Mouse (Mus musculus) hindbrain, embryonic 10.5 days (tissue): Measurements from ENCODE around the gene Ston1. TPM values are rescaled to one million over a fixed set of nuclear protein-coding genes. Genes with fewer than 3 reads are reported as not detected.

Experiments used
- DNase-seq: peaks from one replicate; pipeline ENCODE4 v3.0.0-alpha.2; 2017; ENCODE audit warnings: low spot score
- H3K27ac ChIP-seq: fragments of 300-500 bp; sonication (generic); 2 replicates; pipeline ENCODE4 v1.5.1; 2016; ENCODE audit warnings: mild to moderate bottlenecking, moderate library complexity
- H3K27me3 ChIP-seq: fragments of 300-500 bp; sonication (generic); 2 replicates; pipeline ENCODE4 v1.6.1; 2016; ENCODE audit warnings: mild to moderate bottlenecking; ENCODE audit not compliant: poor library complexity, insufficient read depth, severe bottlenecking
- H3K36me3 ChIP-seq: fragments of 300-500 bp; sonication (generic); 2 replicates; pipeline ENCODE4 v1.6.1; 2016; ENCODE audit warnings: mild to moderate bottlenecking, moderate library complexity
- H3K4me1 ChIP-seq: fragments of 300-500 bp; sonication (generic); replicated peaks from 2 replicates; pipeline ENCODE4 v1.6.1; 2016; ENCODE audit warnings: mild to moderate bottlenecking
- H3K4me3 ChIP-seq: fragments of 300-500 bp; sonication (generic); 2 replicates; pipeline ENCODE4 v1.5.1; 2016; ENCODE audit warnings: mild to moderate bottlenecking, moderate library complexity
- H3K9me3 ChIP-seq: fragments of 300-500 bp; sonication (generic); 2 replicates; pipeline ENCODE4 v1.6.1; 2016; ENCODE audit warnings: mild to moderate bottlenecking, moderate library complexity
- WGBS: fragments of 180-500 bp; shearing (Covaris S2); methylation state at CpG from one replicate; pipeline ENCODE4 v1.1.7; 2016; 5-methylcytosine and 5-hydroxymethylcytosine counted together
- polyA plus RNA-seq: library from polyadenylated mRNA; unstranded; fragments of >200 nt; fragmentation: Nextera tagmentation; extraction: Ambion mirVana; gene quantifications from 2 replicates; pipeline ENCODE4 v1.2.1, GENCODE M21; 2016

Ston1 gene
- polyA plus RNA-seq, 1 experiment from 2014 or later = 1.4 TPM

DNA sequence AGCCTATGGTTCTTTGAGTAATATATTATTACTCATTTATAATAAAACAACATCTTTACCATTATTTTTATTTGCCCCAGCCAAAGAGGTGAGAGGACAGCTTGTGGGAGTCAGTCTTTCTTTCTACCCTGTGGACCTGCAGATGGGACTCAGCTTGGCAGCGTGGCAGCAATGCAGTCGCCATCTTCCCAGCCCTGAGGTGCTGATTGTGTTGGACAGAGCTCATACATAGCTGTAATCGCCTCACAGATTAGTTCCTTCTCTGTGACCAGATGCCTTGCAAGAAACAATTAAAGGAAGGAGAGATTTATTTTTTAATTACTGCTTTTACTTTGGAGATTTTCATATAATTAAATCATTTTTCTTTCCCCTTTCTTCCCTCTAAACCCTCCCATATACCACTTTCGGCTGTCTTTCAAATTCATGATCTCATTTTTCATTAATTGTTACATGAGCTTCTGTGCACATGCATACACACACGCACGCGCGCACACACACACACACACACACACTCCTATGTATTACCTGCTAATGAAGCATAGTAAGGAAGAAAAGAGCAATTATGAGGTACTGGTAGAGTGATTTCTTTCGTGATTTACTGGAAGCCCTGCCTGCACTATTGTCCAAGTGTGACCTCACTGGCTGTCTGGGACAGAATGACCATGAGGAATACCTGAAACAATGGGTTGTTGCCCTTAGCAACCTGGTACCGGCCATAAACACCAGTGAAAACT, 27.5 kb upstream of the Ston1 start:
- Histone ChIP-seq H3K27ac (0 out of 2 replicates have a peak overlapping the region, but pooled peaks have one; percentile 16), H3K27me3 (no peaks in the 10 kb centered on the region), H3K4me3 (no peak overlapping the region), H3K9me3 (0 out of 2 replicates have a peak, but pooled peaks cover 3% of the 10 kb centered on the region), H3K4me1 (peaks cover 9% of the 10 kb centered on the region), H3K36me3 (peaks cover 82% of the 10 kb centered on the region)
- WGBS = 82% methylated on average over 10 of the region's 10 CpGs
- DNase-seq = no peak

DNA sequence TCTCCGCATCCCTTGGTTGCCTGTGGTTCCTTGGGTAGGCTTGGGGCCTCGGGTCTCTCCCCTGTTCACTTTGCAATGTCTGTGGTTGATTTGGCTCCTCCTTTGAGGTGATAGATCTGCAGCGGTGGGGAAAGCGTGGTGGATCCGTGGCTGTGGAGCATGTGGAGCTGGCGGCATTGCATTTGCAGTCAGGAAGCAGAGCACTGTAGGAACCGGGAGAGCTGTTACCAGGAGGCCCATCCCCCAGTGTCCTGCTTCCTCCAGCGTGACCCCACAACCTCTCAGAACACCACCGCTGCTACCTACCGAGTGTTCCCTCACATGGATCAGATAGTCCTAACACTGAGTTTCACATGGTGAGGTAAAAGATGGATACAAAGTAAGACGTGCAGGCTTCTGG, 26.7 kb upstream of the Ston1 start:
- no peak for DNase-seq
- Histone ChIP-seq H3K4me1 (peaks cover 9% of the 10 kb centered on the region), H3K4me3 (no peak overlapping the region), H3K9me3 (0 out of 2 replicates have a peak, but pooled peaks cover 3% of the 10 kb centered on the region), H3K27me3 (no peaks in the 10 kb centered on the region), H3K36me3 (peaks cover 82% of the 10 kb centered on the region), H3K27ac (0 out of 2 replicates have a peak overlapping the region, but pooled peaks have one; percentile 4)
- WGBS = 76% methylated on average over 11 of the region's 11 CpGs

DNA sequence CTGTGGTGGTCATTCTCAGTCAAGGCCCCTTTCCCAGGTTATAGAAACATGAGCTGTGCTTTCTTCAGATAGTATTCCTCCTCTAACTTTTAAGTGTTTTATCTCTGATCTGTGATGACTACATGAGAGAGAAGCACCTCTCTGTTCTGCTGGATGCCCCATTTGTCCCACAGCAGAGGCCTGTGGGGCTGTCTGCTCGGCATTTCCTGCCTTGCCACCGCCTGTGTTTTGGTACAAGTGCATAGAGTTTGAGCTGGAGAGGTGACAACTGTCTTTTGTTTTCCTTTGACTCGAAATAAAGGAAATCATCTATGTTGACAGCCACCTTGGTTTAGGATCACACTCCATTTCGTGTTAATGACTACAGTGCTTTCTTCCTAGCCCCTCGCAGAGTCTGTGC, 22.7 kb upstream of the Ston1 start:
- no peaks in the 10 kb centered on the region for H3K27me3 ChIP-seq
- peaks cover 84% of the 10 kb centered on the region for H3K36me3 ChIP-seq
- H3K27ac ChIP-seq = no peak overlapping the region
- 72% methylated on average over 5 of the region's 5 CpGs for WGBS
- 0 out of 2 replicates have a peak, but pooled peaks cover 3% of the 10 kb centered on the region for H3K9me3 ChIP-seq
- H3K4me3 ChIP-seq = no peak overlapping the region
- peaks cover 9% of the 10 kb centered on the region for H3K4me1 ChIP-seq
- DNase-seq = no peak

DNA sequence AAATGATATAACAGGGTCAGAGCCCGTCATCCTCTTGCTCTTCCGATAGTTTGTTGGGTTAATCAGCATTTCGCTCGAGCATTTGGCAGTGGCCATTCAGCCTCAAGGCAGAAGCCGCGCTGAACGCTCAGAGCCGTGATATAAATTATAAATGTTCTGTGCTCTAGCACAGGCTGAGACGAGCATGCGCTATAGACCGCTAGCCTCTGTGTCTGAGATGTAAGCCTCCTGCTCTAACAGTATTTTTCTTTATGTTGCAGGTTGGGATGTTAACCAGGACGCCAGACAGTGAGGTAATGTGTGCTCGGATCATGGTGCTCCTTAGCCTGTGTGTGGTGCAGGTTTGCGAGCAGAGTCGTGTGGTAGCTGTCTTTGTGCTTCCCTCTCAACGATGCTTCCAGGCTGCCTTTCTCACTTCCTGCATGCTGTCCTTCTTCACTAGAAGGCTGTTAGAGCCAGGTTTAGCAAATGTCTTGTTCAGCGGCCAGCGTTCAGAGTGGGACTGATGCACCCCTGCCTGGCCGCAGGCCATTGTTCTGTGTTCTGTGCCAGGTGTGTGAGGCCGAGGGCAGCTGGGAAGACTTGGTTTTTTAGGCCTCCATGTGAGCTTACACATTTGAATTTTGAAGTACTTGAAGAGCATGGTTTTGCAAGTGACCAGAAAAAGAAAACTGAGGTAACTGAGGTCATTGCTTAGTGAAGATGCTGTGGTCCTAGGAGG, 18.8 kb upstream of the Ston1 start:
- H3K27me3 ChIP-seq = no peaks in the 10 kb centered on the region
- no peak overlapping the region for H3K27ac ChIP-seq
- no peak for DNase-seq
- 95% methylated on average over 20 of the region's 20 CpGs for WGBS
- peaks cover 80% of the 10 kb centered on the region for H3K36me3 ChIP-seq
- H3K9me3 ChIP-seq = no peaks in the 10 kb centered on the region
- H3K4me1 ChIP-seq = no peaks in the 10 kb centered on the region
- H3K4me3 ChIP-seq = no peak overlapping the region

DNA sequence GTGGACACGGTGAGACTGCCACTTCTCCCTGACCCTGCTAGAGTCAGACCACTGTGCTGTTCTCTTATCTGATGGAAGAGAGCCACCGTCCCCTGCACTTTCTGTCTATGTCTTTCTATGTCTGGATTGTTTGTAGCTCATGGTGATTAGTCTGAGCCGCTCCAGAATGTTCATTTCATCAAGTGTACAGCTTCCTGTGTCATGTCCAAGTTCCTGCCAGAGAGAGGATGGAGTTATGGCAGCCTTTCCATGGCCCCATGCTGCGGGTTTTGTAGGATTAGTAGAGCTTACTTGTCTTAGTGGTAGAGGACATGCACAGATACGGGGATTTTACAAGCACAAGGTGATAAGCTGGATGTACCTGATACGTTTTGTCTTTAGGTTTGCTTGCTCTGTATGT, 16.9 kb upstream of the Ston1 start:
- Histone ChIP-seq H3K27me3 (no peaks in the 10 kb centered on the region), H3K4me1 (no peaks in the 10 kb centered on the region), H3K4me3 (no peak overlapping the region), H3K27ac (no peak overlapping the region), H3K9me3 (0 out of 2 replicates have a peak, but pooled peaks cover 5% of the 10 kb centered on the region), H3K36me3 (peaks cover 90% of the 10 kb centered on the region)
- 88% methylated on average over 6 of the region's 6 CpGs for WGBS
- DNase-seq = no peak

DNA sequence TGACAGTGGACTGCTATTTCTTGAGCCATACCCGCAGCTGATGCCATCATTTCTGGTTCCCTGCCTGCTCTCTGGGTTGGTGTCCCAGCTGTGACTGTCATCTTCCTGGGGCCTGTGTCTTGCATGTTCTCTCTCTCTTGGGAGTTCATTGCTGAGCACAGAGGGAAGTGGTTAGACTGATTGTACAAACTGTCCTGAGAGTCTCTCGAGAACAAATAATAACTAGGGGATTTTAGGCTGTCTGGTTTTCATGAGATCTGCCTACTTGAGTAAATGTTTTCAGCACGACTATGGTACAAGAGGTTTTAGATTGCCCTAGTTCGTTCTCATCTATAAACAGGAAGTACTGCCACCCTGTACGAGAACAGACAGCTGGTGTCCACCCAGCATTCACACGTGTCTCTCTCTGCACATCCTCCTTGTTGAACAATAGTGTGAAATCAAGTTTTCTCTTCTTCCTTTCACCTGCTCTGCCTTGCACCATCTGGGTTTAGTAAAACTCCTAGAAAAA, 15.9 kb upstream of the Ston1 start:
- Histone ChIP-seq H3K27ac (no peak overlapping the region), H3K9me3 (0 out of 2 replicates have a peak, but pooled peaks cover 5% of the 10 kb centered on the region), H3K36me3 (peaks cover 90% of the 10 kb centered on the region), H3K27me3 (no peaks in the 10 kb centered on the region), H3K4me1 (no peaks in the 10 kb centered on the region), H3K4me3 (no peak overlapping the region)
- WGBS = 83% methylated on average over 6 of the region's 6 CpGs
- no peak for DNase-seq

DNA sequence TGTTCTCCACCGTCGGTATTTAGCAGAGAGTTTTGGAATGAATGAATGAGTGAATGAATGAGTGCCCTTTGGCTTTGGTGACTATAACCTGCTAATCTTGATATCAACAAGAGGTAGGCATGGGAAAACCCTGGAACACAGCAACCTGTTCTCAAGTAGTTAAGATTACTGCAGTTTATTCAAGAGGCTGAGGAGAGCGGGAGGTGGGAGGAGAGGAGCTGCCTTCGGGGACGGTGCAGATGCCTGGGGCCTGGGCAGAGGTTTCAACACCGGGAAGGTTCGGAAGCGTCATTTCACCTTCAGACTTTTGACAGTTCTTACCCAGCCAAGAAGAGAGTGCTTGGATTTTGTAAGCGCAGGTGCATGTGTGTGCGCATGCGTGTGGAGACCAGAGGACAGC, 14.5 kb upstream of the Ston1 start:
- peaks cover 89% of the 10 kb centered on the region for H3K36me3 ChIP-seq
- no peak for DNase-seq
- 91% methylated on average over 11 of the region's 11 CpGs for WGBS

DNA sequence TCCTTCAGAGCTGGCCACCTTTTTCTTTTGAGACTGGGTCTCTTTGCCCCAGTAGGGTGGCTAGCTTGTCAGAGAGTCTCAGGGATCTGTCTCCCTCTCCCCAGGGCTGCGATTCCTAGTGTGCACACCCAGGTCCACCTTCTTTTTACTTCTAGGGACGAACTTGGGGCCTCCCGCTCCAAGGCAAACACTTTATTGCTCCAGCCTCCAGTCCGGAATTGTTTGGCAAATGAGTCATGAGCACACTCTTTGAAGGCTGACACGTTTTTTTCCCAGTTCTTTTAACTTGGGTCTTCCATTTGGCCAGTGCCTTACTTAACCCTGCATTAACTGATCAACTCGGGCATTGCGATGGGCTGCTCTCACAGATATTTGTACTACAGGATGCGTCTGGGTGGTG, 14.1 kb upstream of the Ston1 start:
- Histone ChIP-seq H3K27me3 (no peaks in the 10 kb centered on the region), H3K27ac (no peak overlapping the region), H3K4me1 (no peaks in the 10 kb centered on the region), H3K9me3 (0 out of 2 replicates have a peak, but pooled peaks cover 5% of the 10 kb centered on the region), H3K36me3 (peaks cover 90% of the 10 kb centered on the region), H3K4me3 (no peak overlapping the region)
- WGBS = 89% methylated on average over 8 of the region's 8 CpGs
- DNase-seq = no peak

More for the DNA sequence above, 14.5 kb upstream of the Ston1 start:
- 0 out of 2 replicates have a peak, but pooled peaks cover 5% of the 10 kb centered on the region for H3K9me3 ChIP-seq
- no peak overlapping the region for H3K27ac ChIP-seq
- H3K4me1 ChIP-seq = no peaks in the 10 kb centered on the region
- H3K4me3 ChIP-seq = no peak overlapping the region
- H3K27me3 ChIP-seq = no peaks in the 10 kb centered on the region

DNA sequence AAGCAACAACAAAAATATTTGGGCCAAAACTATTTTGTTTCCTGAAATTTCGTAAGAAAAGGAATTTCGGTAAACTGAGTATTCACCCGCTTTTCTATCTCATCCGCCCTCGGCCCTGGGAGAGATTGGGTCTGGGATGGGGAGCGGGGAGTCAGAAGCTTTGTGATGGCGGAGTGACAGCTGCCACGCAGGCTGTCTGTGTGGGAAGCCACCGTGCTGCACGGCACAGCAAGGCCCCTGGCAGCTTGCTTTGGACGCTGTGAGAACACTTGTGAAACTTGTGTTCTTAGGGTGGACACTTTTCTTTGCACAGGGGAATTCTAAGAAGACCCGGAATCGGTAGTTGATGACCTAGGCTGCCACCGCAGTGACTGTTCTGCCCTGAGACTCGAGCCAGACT, 10.1 kb upstream of the Ston1 start:
- DNase-seq = no peak
- Histone ChIP-seq H3K36me3 (peaks cover 71% of the 10 kb centered on the region), H3K27ac (no peak overlapping the region), H3K4me1 (no peaks in the 10 kb centered on the region), H3K27me3 (no peaks in the 10 kb centered on the region), H3K4me3 (no peak overlapping the region), H3K9me3 (0 out of 2 replicates have a peak, but pooled peaks cover 5% of the 10 kb centered on the region)
- WGBS = 85% methylated on average over 15 of the region's 15 CpGs

DNA sequence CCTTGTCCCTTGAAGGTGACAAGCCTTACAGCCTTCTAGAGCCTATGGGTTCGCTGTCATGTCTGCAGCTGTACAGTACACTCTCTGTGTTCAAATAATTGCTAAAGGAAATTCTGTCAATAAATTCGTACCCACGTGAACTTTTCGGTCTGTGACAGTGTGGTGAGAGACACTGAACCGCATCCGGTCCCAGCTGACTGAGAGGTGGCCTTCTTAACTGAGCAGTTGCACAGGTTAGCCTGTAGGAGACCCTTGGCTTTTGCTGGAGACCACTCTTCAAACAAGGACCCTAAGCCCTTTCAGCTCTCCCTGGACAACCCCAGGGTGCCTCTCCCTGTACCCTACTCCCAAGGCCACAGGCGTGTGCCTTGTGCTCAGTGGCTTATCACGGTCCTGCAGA, 9.3 kb upstream of the Ston1 start:
- 92% methylated on average over 8 of the region's 8 CpGs for WGBS
- Histone ChIP-seq H3K27me3 (no peaks in the 10 kb centered on the region), H3K9me3 (0 out of 2 replicates have a peak, but pooled peaks cover 5% of the 10 kb centered on the region), H3K27ac (no peak overlapping the region), H3K4me3 (no peak overlapping the region), H3K4me1 (no peaks in the 10 kb centered on the region), H3K36me3 (peaks cover 64% of the 10 kb centered on the region)
- DNase-seq = no peak

DNA sequence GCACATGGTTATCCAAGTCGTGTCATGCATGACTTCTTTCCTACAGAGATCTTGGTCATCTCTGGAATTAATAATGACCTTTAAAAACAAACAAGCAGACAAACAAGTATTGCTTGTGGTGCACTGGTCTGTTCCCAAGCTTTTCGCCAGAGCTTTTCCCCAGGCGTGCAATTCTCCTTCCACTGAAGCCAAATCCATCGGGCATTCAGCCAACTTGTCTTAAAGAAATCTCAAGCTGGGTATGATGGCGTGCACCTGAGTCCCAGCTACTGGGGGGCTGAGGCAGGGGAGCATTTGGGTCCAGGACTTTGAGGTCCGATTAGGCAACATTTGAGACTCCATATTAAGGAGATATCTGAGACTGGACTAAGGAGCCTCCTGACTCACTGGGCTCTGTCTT, 7.2 kb upstream of the Ston1 start:
- 90% methylated on average over 6 of the region's 6 CpGs for WGBS
- Histone ChIP-seq H3K36me3 (peaks cover 44% of the 10 kb centered on the region), H3K4me3 (no peak overlapping the region), H3K9me3 (no peaks in the 10 kb centered on the region), H3K27me3 (no peaks in the 10 kb centered on the region), H3K4me1 (no peaks in the 10 kb centered on the region), H3K27ac (no peak overlapping the region)
- no peak for DNase-seq

DNA sequence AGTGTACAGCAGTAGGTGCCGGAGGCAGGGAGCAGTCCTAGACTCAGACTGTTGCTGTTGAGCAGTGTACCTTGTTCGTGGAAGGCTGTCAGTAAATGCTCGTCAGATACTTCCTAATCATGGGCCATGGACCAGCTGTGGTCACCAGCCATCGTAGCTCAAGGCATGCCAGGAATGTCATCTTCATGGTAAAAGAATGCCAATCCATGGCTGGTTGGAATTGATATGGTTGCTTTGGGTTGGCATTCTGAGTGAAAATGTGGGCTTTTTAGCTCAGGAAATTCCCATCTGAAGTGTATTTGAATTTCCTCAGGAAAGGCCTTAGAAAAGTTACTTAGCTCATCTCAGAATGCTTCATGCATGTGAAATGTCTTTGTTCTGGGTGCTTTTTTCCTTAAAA, 2.4 kb upstream of the Ston1 start:
- WGBS = 85% methylated on average over 4 of the region's 4 CpGs
- Histone ChIP-seq H3K27me3 (no peaks in the 10 kb centered on the region), H3K27ac (no peak overlapping the region), H3K36me3 (peaks cover 5% of the 10 kb centered on the region; the same call in 1 of the 2 replicates), H3K4me1 (peaks cover 29% of the 10 kb centered on the region), H3K9me3 (no peaks in the 10 kb centered on the region), H3K4me3 (no peak overlapping the region)
- DNase-seq = no peak

DNA sequence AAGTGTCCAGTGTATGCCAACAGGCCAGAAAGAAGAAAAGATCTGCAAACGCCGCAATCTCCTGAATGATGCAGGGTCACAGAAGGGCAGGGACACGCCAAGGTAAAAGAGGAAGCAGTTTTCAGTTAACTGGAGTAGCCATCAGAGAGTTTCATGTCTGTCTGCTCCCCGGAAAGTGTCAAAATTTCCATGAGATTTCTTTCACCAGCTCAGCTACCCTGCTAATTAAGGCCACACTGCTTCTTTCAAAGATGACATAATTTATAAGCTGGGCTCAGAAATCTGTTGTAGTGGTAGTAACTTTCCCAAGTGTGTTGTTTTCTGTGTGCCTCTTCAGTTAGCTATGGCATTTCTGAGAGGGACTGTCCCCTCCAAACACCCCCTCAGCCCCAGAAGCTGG, 1.4 kb upstream of the Ston1 start:
- Histone ChIP-seq H3K9me3 (no peaks in the 10 kb centered on the region), H3K4me3 (no peak overlapping the region), H3K36me3 (no peaks in the 10 kb centered on the region), H3K27ac (no peak overlapping the region), H3K27me3 (no peaks in the 10 kb centered on the region), H3K4me1 (peaks cover 29% of the 10 kb centered on the region)
- 79% methylated on average over 4 of the region's 4 CpGs for WGBS
- DNase-seq = no peak
